In genomic region chr12:82489621-82490020, GRCm38 (mm10) we compare ENCODE assay signal across 13 mouse cellular contexts.
DNase-seq lines count a peak whose midpoint lies in the region; ATAC-seq and TF ChIP-seq lines count a peak whose summit lies in the region.
"Had no signal": no experiment of that assay in that cellular context is flagged by ENCODE, and none has a peak within 500 bp of the region (broad histone marks: within the 10 kb centered on the region; RNA-seq: fewer than 3 reads in every experiment).

No protein-coding gene starts in this region.

- TF ChIP-seq POLR2A in heart, adult 2 months (IDR thresholded peaks at IDR 0.05; ENCODE audit: insufficient read depth, low read depth, low read length), result no peak
- no peak for TF ChIP-seq POLR2A in thymus, adult 2 months (IDR thresholded peaks at IDR 0.05; ENCODE audit: control insufficient read depth, extremely low read depth, insufficient read depth, low read length, poor library complexity)

- ATAC-seq in heart, embryonic 11.5 days (replicated peaks; ENCODE audit: insufficient number of reproducible peaks, low FRiP score, low TSS enrichment), result no peak
- ATAC-seq: forebrain, embryonic 13.5 days had no signal

- H3K36me3 ChIP-seq in heart, adult 2 months (ENCODE audit: control insufficient read depth, insufficient read depth, low read length), result no peaks in the 10 kb centered on the region
- no peaks in the 10 kb centered on the region for H3K36me3 ChIP-seq in heart, embryonic 11.5 days (ENCODE audit: control insufficient read depth, insufficient read depth, low read length)
- no peaks in the 10 kb centered on the region for H3K36me3 ChIP-seq in thymus, adult 2 months (ENCODE audit: control insufficient read depth, insufficient read depth, low read length)
- H3K36me3 ChIP-seq: embryonic facial prominence, embryonic 15.5 days; liver, embryonic 13.5 days; neural tube, embryonic 15.5 days had no signal

- intact Hi-C loops in heart, adult 2 months (cut with DNase I), result loop anchor here (5.0 kb wide), 1 partner anchor 468 kb away; no protein-coding TSS in a partner anchor

- H3K79me2 ChIP-seq in heart, adult 2 months (replicated peaks; ENCODE audit: control insufficient read depth, insufficient read depth, low read length), result no peaks in the 10 kb centered on the region

- H3K4me2 ChIP-seq in heart, embryonic 11.5 days, result no peak overlapping the region
- H3K4me2 ChIP-seq: embryonic facial prominence, embryonic 15.5 days; forebrain, embryonic 13.5 days; liver, embryonic 13.5 days; neural tube, embryonic 15.5 days had no signal

- no peaks in the 10 kb centered on the region for H3K27me3 ChIP-seq in heart, adult 2 months (ENCODE audit: control insufficient read depth, insufficient read depth, low read length)
- no peaks in the 10 kb centered on the region for H3K27me3 ChIP-seq in heart, embryonic 11.5 days (ENCODE audit: control insufficient read depth, insufficient read depth, low read length)
- H3K27me3 ChIP-seq in thymus, adult 2 months (ENCODE audit: control insufficient read depth, insufficient read depth, low read length), result no peaks in the 10 kb centered on the region
- H3K27me3 ChIP-seq: embryonic facial prominence, embryonic 15.5 days; forebrain, embryonic 13.5 days; liver, embryonic 13.5 days; neural tube, embryonic 15.5 days had no signal

- TF ChIP-seq CTCF in heart, adult 2 months (IDR thresholded peaks at IDR 0.05), result no peak
- no peak for TF ChIP-seq CTCF in thymus, adult 2 months (IDR thresholded peaks at IDR 0.05; ENCODE audit: borderline replicate concordance, control insufficient read depth, extremely low read depth, insufficient read depth, low read length, poor library complexity)

- H3K9me3 ChIP-seq in heart, embryonic 11.5 days (replicated peaks; ENCODE audit: control insufficient read depth, low read length), result no peaks in the 10 kb centered on the region
- H3K9me3 ChIP-seq: embryonic facial prominence, embryonic 15.5 days; forebrain, embryonic 13.5 days; liver, embryonic 13.5 days; neural tube, embryonic 15.5 days had no signal

- TF ChIP-seq EP300 in heart, adult 2 months (IDR thresholded peaks at IDR 0.05; ENCODE audit: insufficient read depth, low read depth, low read length), result peak; percentile 41; the same call in 1 of the 2 replicates

- 28% methylated on average over 7 of the region's 7 CpGs for WGBS in heart, adult 2 months
- 29% methylated on average over 7 of the region's 7 CpGs for WGBS in heart, embryonic 11.5 days (ENCODE audit: insufficient replicate concordance)
- WGBS in thymus, adult 2 months, result 53% methylated on average over 7 of the region's 7 CpGs

- DNase-seq in heart, adult 2 months, result peak in 1 of 2 experiments; percentile 28
- DNase-seq in R1 (ENCODE audit: low read depth, low spot score), result peak; percentile 33
- peak; percentile 20 to 41 for DNase-seq in kidney, adult 8-10 months
- DNase-seq in lung, postnatal 10 days, result peak; percentile 85
- DNase-seq in frontal cortex, postnatal 10 days (ENCODE audit: low spot score in 2 of 2), result no peak
- no peak for DNase-seq in thymus, adult 2 months
- DNase-seq in layer of hippocampus, postnatal 36 days, result no peak
- DNase-seq: cerebellum, adult 11 months; liver, embryonic 13.5 days had no signal

- peak overlapping the region; percentile 61 for H3K27ac ChIP-seq in heart, adult 2 months
- no peak overlapping the region for H3K27ac ChIP-seq in heart, embryonic 11.5 days (ENCODE audit: low read depth, low read length)
- no peak overlapping the region for H3K27ac ChIP-seq in thymus, adult 2 months (ENCODE audit: control insufficient read depth, insufficient read depth, low read length)
- H3K27ac ChIP-seq: embryonic facial prominence, embryonic 15.5 days; forebrain, embryonic 13.5 days; liver, embryonic 13.5 days; neural tube, embryonic 15.5 days had no signal

- H3K9ac ChIP-seq in heart, adult 2 months (ENCODE audit: low read depth, low read length), result no peak overlapping the region
- H3K9ac ChIP-seq in heart, embryonic 11.5 days (ENCODE audit: low read depth, low read length), result no peak overlapping the region
- H3K9ac ChIP-seq: embryonic facial prominence, embryonic 15.5 days; forebrain, embryonic 13.5 days; liver, embryonic 13.5 days; neural tube, embryonic 15.5 days had no signal

- H3K4me1 ChIP-seq in heart, adult 2 months (ENCODE audit: control insufficient read depth, insufficient read depth, low read length), result 0 out of 2 replicates have a peak, but pooled peaks cover 1% of the 10 kb centered on the region
- H3K4me1 ChIP-seq in heart, embryonic 11.5 days (ENCODE audit: control insufficient read depth, insufficient read depth, low read length), result peaks cover 12% of the 10 kb centered on the region
- no peaks in the 10 kb centered on the region for H3K4me1 ChIP-seq in thymus, adult 2 months (replicated peaks; ENCODE audit: control insufficient read depth, insufficient read depth, low read length)
- H3K4me1 ChIP-seq: embryonic facial prominence, embryonic 15.5 days; forebrain, embryonic 13.5 days; neural tube, embryonic 15.5 days had no signal

- H3K4me3 ChIP-seq in heart, adult 2 months, result no peak overlapping the region
- no peak overlapping the region for H3K4me3 ChIP-seq in heart, embryonic 11.5 days (ENCODE audit: low read depth, low read length)
- no peak overlapping the region for H3K4me3 ChIP-seq in thymus, adult 2 months (ENCODE audit: control insufficient read depth, insufficient read depth, low read length)
- H3K4me3 ChIP-seq: embryonic facial prominence, embryonic 15.5 days; forebrain, embryonic 13.5 days; liver, embryonic 13.5 days; neural tube, embryonic 15.5 days had no signal

Comparison
In these comparisons a context has a peak if more than half of its experiments do, and no peak if none do; other contexts are left out.
1. DNase-seq: peak in R1 (single experiment), kidney, adult 8-10 months (2 of 2) and lung, postnatal 10 days (single experiment); none in frontal cortex, postnatal 10 days (0 of 2), thymus, adult 2 months (single experiment) and layer of hippocampus, postnatal 36 days (0 of 2).